In the genomic region with DNA sequence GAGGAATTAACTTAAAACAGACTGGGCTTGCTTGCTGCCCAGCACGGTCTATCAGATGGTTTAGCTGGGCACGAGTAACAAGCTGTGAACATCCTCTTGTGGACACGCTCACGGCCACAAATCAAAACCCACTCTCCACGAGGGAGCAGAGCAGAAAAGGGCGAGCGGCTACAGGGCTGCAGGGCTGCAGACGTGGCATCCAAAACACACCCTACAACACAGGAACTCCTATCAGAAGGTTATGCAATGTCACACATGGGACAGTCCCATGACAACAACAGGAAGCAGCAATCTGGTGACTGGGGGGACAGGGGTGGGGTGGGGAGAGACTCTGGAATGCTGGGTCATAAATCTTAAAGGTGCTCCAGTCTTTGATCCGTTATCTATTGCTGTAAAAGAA, we compare ENCODE assay signal across 8 mouse cellular contexts. TPM values are rescaled to one million over a fixed set of nuclear protein-coding genes. Genes with fewer than 3 reads are reported as not detected.
A peak's percentile ranks its signal among the peaks of the same experiment; 100 is the strongest.
DNase-seq lines count a peak whose midpoint lies in the region; ATAC-seq lines count a peak whose summit lies in the region.

No protein-coding gene starts in this region.

- ATAC-seq in heart, embryonic 11.5 days (replicated peaks; ENCODE audit: insufficient number of reproducible peaks, low FRiP score, low TSS enrichment): no peak
- peak; percentile 88 for ATAC-seq in megakaryocyte progenitor cell, adult 5-6 weeks (replicated peaks; ENCODE audit: poor library complexity)

- peak; percentile 43 for DNase-seq in gastrocnemius, postnatal 25 days
- DNase-seq in gastrocnemius, postnatal 10 days: no peak
- peak; percentile 53 to 77 for DNase-seq in kidney, postnatal 25 days
- DNase-seq in cerebellum, postnatal 10 days: no peak
- no peak for DNase-seq in thymus, postnatal 36 days
- no peak for DNase-seq in frontal cortex, postnatal 36 days (ENCODE audit: low spot score in 2 of 2)

- H3K4me2 ChIP-seq in heart, embryonic 11.5 days: no peak overlapping the region

- H3K4me3 ChIP-seq in heart, embryonic 11.5 days (ENCODE audit: low read depth, low read length): no peak overlapping the region

- no peak overlapping the region; the same call in 1 of the 2 replicates for H3K9ac ChIP-seq in heart, embryonic 11.5 days (ENCODE audit: low read depth, low read length)

- no peaks in the 10 kb centered on the region for H3K36me3 ChIP-seq in heart, embryonic 11.5 days (ENCODE audit: control insufficient read depth, insufficient read depth, low read length)

- peaks cover 19% of the 10 kb centered on the region for H3K4me1 ChIP-seq in heart, embryonic 11.5 days (ENCODE audit: control insufficient read depth, insufficient read depth, low read length)

- no peaks in the 10 kb centered on the region for H3K27me3 ChIP-seq in heart, embryonic 11.5 days (ENCODE audit: control insufficient read depth, insufficient read depth, low read length)

- 57% methylated on average over 9 of the region's 9 CpGs for WGBS in heart, embryonic 11.5 days (ENCODE audit: insufficient replicate concordance)

- H3K27ac ChIP-seq in heart, embryonic 11.5 days (ENCODE audit: low read depth, low read length): peak overlapping the region; percentile 62

- H3K9me3 ChIP-seq in heart, embryonic 11.5 days (replicated peaks; ENCODE audit: control insufficient read depth, low read length): no peaks in the 10 kb centered on the region

RNA-seq across cellular contexts. Expression of gene Coro1c, which starts 10.1 kb away (rescaled TPM):
- 10 to 100 TPM; 11.9 to 17.1 TPM for total RNA-seq in gastrocnemius, postnatal 25 days (2021)
- 10 to 100 TPM; 39.1 to 48.9 TPM for total RNA-seq in gastrocnemius, postnatal 10 days (2021)
- 113 and 140 TPM in 2 replicates for polyA plus RNA-seq in heart, embryonic 11.5 days (2014; fragmentation: Nextera tagmentation; extraction: Ambion mirVana)
- 59.7 and 63.9 TPM in 2 replicates for total RNA-seq in megakaryocyte progenitor cell, adult 5-6 weeks (2015)
- total RNA-seq in megakaryocyte progenitor cell, adult 5-6 weeks (2017): 81.8 and 83.9 TPM in 2 replicates

Comparison
In these comparisons a context has a peak if more than half of its experiments do, and no peak if none do; other contexts are left out.
1. DNase-seq: peak in gastrocnemius, postnatal 25 days (single experiment) and kidney, postnatal 25 days (2 of 2); none in gastrocnemius, postnatal 10 days (single experiment), cerebellum, postnatal 10 days (0 of 2), thymus, postnatal 36 days (0 of 2) and frontal cortex, postnatal 36 days (0 of 2).